8 mouse cellular contexts compared by ENCODE assay signal in genomic region chr19:19111428-19112170, GRCm38 (mm10). TPM values are rescaled to one million over a fixed set of nuclear protein-coding genes. Genes with fewer than 3 reads are reported as not detected.
A peak's percentile ranks its signal among the peaks of the same experiment; 100 is the strongest.
DNase-seq lines count a peak whose midpoint lies in the region; ATAC-seq and TF ChIP-seq lines count a peak whose summit lies in the region.

No protein-coding gene starts in this region.

- no peak overlapping the region for H3K27ac ChIP-seq in ES-Bruce4 (ENCODE audit: insufficient read depth, low read length)
- peak overlapping the region; percentile 77; the same call in 1 of the 2 replicates for H3K27ac ChIP-seq in forebrain, embryonic 15.5 days (replicated peaks)
- H3K27ac ChIP-seq in limb, embryonic 14.5 days (replicated peaks; ENCODE audit: low read depth, low read length) = no peak overlapping the region

- H3K9ac ChIP-seq in ES-Bruce4 (ENCODE audit: low read depth, poor library complexity, severe bottlenecking) = no peak overlapping the region
- no peak overlapping the region for H3K9ac ChIP-seq in forebrain, embryonic 15.5 days (replicated peaks)
- H3K9ac ChIP-seq in limb, embryonic 14.5 days (ENCODE audit: low read depth, low read length, severe bottlenecking) = no peak overlapping the region

- peaks cover 7% of the 10 kb centered on the region for H3K27me3 ChIP-seq in ES-Bruce4 (ENCODE audit: control insufficient read depth, insufficient read depth, low read length, poor library complexity, severe bottlenecking)
- 0 out of 2 replicates have a peak, but pooled peaks cover 7% of the 10 kb centered on the region for H3K27me3 ChIP-seq in forebrain, embryonic 15.5 days
- peaks cover 30% of the 10 kb centered on the region for H3K27me3 ChIP-seq in limb, embryonic 14.5 days (ENCODE audit: control insufficient read depth, insufficient read depth, low read length)

- no peaks in the 10 kb centered on the region for H3K4me1 ChIP-seq in ES-Bruce4 (ENCODE audit: control insufficient read depth, insufficient read depth, low read length)
- peaks cover 29% of the 10 kb centered on the region for H3K4me1 ChIP-seq in forebrain, embryonic 15.5 days
- peaks cover 5% of the 10 kb centered on the region for H3K4me1 ChIP-seq in limb, embryonic 14.5 days (ENCODE audit: control insufficient read depth, insufficient read depth, low read length)

- 3% methylated on average over 12 of the region's 12 CpGs for WGBS in forebrain, embryonic 15.5 days
- WGBS in limb, embryonic 14.5 days = 1% methylated on average over 12 of the region's 12 CpGs

- no peak for TF ChIP-seq EP300 in ES-Bruce4 (IDR thresholded peaks at IDR 0.05; ENCODE audit: insufficient read depth, low read depth, low read length)

- no peak for TF ChIP-seq CTCF in ES-Bruce4 (IDR thresholded peaks at IDR 0.05; ENCODE audit: low read depth, low read length)

- no peaks in the 10 kb centered on the region for H3K36me3 ChIP-seq in ES-Bruce4 (ENCODE audit: control insufficient read depth, insufficient read depth, low read length, poor library complexity, severe bottlenecking)
- no peaks in the 10 kb centered on the region for H3K36me3 ChIP-seq in forebrain, embryonic 15.5 days
- no peaks in the 10 kb centered on the region for H3K36me3 ChIP-seq in limb, embryonic 14.5 days (ENCODE audit: control insufficient read depth, insufficient read depth, low read length)

- H3K9me3 ChIP-seq in ES-Bruce4 (replicated peaks; ENCODE audit: control insufficient read depth, insufficient read depth, low read length, poor library complexity, severe bottlenecking) = no peaks in the 10 kb centered on the region; the same call in 1 of the 2 replicates
- no peaks in the 10 kb centered on the region for H3K9me3 ChIP-seq in forebrain, embryonic 15.5 days
- H3K9me3 ChIP-seq in limb, embryonic 14.5 days (ENCODE audit: control insufficient read depth, low read length) = no peaks in the 10 kb centered on the region

- H3K4me2 ChIP-seq in forebrain, embryonic 15.5 days (replicated peaks) = peak overlapping the region; percentile 96
- H3K4me2 ChIP-seq in limb, embryonic 14.5 days (replicated peaks; ENCODE audit: low read depth, low read length, severe bottlenecking) = peak overlapping the region; percentile 94

- ATAC-seq in forebrain, embryonic 15.5 days (replicated peaks) = peak; percentile 65; the same call in 1 of the 2 replicates
- ATAC-seq in limb, embryonic 14.5 days (ENCODE audit: low FRiP score, low read depth) = peak; percentile 6; the same call in 1 of the 2 replicates

- DNase-seq in cerebellum, postnatal 10 days = peak; percentile 20 to 24
- no peak for DNase-seq in cerebellum, adult 11 months
- DNase-seq in limb, embryonic 14.5 days (ENCODE audit: low spot score) = peak; percentile 8
- DNase-seq in ovary, postnatal 14 days (ENCODE audit: low spot score) = no peak
- DNase-seq in urinary bladder, postnatal 25 days (ENCODE audit: low spot score) = no peak
- no peak for DNase-seq in ovary, adult 18-20 months (ENCODE audit: low spot score)

- no peak for TF ChIP-seq POLR2A in ES-Bruce4 (IDR thresholded peaks at IDR 0.05; ENCODE audit: insufficient read depth, low read length)
- no peak for TF ChIP-seq POLR2A in limb, embryonic 14.5 days (IDR thresholded peaks at IDR 0.05; ENCODE audit: borderline replicate concordance, extremely low read depth, insufficient read depth, insufficient read length)

- H3K4me3 ChIP-seq in ES-Bruce4 (ENCODE audit: low read depth, low read length) = peak overlapping the region; percentile 75
- peak overlapping the region; percentile 73 for H3K4me3 ChIP-seq in forebrain, embryonic 15.5 days
- peak overlapping the region; percentile 43 for H3K4me3 ChIP-seq in limb, embryonic 14.5 days (replicated peaks; ENCODE audit: low read length)

RNA-seq across cellular contexts. Expression of gene Rorb, which starts 0.6 kb away (rescaled TPM):
- 0.09 TPM in 1 of 2 replicates, not detected in the other for polyA plus RNA-seq in ES-Bruce4 (2011; ENCODE audit: insufficient read depth, insufficient read length, low read depth, missing spikeins)
- polyA plus RNA-seq in forebrain, embryonic 15.5 days (2015; fragmentation: Nextera tagmentation; extraction: Ambion mirVana) = 16.0 and 20.1 TPM in 2 replicates
- polyA plus RNA-seq in limb, embryonic 14.5 days (2012; rRNA removed) = 0.08 and 0.13 TPM in 2 replicates
- 0.25 and 0.37 TPM in 2 replicates for polyA plus RNA-seq in limb, embryonic 14.5 days (2014; fragmentation: Nextera tagmentation; extraction: Ambion mirVana)

Comparison
In these comparisons a context has a peak if more than half of its experiments do, and no peak if none do; other contexts are left out.
1. DNase-seq: peak in cerebellum, postnatal 10 days (2 of 2) and limb, embryonic 14.5 days (single experiment); none in cerebellum, adult 11 months (single experiment), ovary, postnatal 14 days (single experiment), urinary bladder, postnatal 25 days (single experiment) and ovary, adult 18-20 months (single experiment).
2. RNA of gene Rorb, which starts 0.6 kb away (polyA plus RNA-seq): 16.0 to 20.1 TPM in forebrain, embryonic 15.5 days; 0.08 to 0.37 TPM in limb, embryonic 14.5 days and 0.09 TPM in ES-Bruce4; every median in the first group is over 10 times any median in the second.
3. Peak in every context shown above with its lines, with median percentiles within 50 percentile points of each other: H3K4me3 ChIP-seq.